Mouse (Mus musculus) mouse embryonic stem cell (cell line): ENCODE measurements around the gene Fam122b.

Source experiments
- in situ Hi-C, 2 experiments: fragments of 300-500 bp; cut with MboI; formaldehyde crosslinking; loops; 1 replicate in 1 of 2; 3 replicates in 1 of 2; pipeline ENCODE4 v1.14.3; 2019 to 2020; ENCODE audit warnings: low sequenced_read_pairs in 2 of 2, low pct_unique_long_range_greater_than_20kb in 1 of 2, mixed read lengths in 1 of 2; ENCODE audit not compliant: unreplicated experiment in 1 of 2

Fam122b gene

GRCm38 (mm10) chrX:53211756-53212483 lies 57.7 kb downstream of the Fam122b start:
- in situ Hi-C loops = no loop called here

GRCm38 (mm10) chrX:53209431-53209830 lies 60.2 kb downstream of the Fam122b start:
- in situ Hi-C loops = no loop called here

- in situ Hi-C loops = no loop called here
Measured at GRCm38 (mm10) chrX:53204690-53205311, 64.8 kb downstream of the Fam122b start.

GRCm38 (mm10) chrX:53201616-53202015 lies 68.0 kb downstream of the Fam122b start:
- in situ Hi-C loops = no loop called here

GRCm38 (mm10) chrX:53197681-53198080 lies 71.9 kb downstream of the Fam122b start:
- in situ Hi-C loops = no loop called here

GRCm38 (mm10) chrX:53196392-53196791 lies 73.2 kb downstream of the Fam122b start:
- in situ Hi-C loops = no loop called here
